Mouse (Mus musculus) CD4-positive, CD25-positive, alpha-beta regulatory T cell, adult 2 months (primary cell): ENCODE data around the gene Gm49486.
"Not testable (repeated sequence)": the region's sequence is repeated elsewhere in the genome, so short reads cannot be mapped to it uniquely, and the experiment has no call there.

Source experiments
- DNase-seq: peaks from one replicate; pipeline ENCODE4 v3.0.0-alpha.2; 2012; ENCODE audit warnings: low read depth, low spot score

The Gm49486 gene

GRCm38 (mm10) chr15:79225780-79226179, 3.4 kb upstream of the Gm49486 start:
- DNase-seq: not testable (repeated sequence)

DNA sequence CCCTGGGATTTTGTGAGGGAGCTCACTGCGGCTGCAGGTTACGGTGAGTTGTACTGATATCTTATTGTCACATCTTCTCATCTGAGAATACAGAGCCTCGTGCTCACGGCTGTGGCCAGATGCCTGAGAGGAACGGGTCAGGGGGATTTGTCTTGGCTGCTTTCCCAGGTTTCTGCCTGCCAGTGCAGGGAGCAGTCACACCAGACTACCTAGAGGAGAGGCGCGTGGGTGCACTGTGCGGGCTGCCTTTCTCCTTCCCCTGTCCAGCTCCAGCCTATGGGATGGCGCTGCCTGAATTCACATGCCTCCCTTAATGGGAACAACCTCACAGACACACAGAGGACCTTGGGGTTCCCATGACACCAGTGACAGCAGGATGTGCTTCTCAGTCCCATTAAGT, 6.1 kb downstream of the Gm49486 start:
- no peak for DNase-seq

GRCm38 (mm10) chr15:79238036-79238435, 8.8 kb downstream of the Gm49486 start:
- DNase-seq: no peak

DNA sequence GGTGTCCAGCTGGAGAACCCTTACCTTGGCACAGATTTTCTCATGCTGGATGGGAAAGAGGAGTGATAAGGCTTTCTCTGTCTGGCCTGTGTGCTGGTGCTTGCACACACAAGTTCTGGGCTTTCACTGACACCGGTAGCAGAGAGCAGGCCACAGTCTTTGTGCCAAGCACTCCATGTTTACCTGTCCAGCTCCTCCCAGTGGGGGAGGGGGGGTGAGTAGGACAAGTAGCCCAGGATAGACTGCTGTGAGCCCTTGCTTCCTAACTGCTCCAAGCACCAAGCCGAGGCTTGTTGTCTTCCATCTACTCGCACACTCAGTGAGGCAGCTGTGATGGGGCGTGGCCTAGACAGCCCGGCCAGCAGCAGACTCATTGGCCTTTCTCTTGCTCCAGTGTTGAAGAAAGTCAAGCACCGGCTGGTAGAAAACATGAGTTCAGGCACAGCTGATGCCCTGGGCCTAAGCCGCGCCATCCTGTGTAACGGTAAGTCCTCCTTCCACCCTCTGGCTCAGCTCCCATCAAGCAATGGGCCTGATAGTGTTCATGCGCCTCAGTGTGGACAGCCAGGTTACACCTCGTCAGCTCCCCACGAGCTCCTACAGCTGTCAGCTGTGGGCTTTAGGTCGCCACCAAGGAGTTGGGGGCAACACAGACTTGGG, 13.5 kb downstream of the Gm49486 start:
- no peak for DNase-seq

GRCm38 (mm10) chr15:79243234-79244042, 14.2 kb downstream of the Gm49486 start:
- DNase-seq: peak; percentile 98

GRCm38 (mm10) chr15:79244071-79244893, 15.1 kb downstream of the Gm49486 start:
- no peak for DNase-seq

DNA sequence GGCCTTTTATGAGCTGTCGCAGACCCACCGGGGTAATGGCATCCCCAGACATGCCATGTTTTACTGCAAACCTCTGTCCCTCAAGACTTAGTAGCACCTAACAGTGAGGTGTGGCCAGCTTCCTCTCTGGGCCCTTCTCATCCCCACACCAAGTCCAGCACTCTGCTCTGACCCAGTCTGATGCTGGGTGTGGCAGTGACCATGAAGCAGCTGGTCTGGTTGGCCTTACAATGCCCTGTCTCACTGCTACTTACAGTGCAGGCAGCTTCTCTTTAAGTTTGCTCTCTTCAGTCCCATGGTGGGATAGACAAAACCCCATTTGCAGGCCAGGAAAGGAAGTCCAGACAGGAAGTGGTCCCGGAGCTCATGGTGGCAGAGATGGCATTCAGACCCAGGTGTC, 16.1 kb downstream of the Gm49486 start:
- DNase-seq: no peak

GRCm38 (mm10) chr15:79250236-79250635, 21.0 kb downstream of the Gm49486 start:
- no peak for DNase-seq

DNA sequence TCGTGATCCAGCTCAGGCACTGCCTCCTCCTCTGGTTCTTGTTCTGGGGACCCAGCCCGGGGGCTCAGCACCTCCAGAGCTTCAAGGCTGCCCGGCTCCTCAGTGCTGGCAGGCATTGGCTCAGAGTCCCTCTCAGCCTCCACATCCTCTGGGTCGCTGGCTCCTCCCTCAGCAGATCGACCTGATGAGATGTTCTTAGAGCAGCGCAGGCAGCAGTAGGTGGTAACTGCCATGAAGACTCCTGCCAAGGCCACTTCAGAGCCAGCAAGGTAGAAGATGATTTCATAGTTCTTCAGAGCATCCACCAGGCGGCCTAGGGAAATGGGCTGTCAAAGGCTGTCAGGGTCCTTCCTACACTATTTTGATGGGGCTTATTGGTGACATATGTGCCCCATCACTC, 22.0 kb downstream of the Gm49486 start:
- no peak for DNase-seq

DNA sequence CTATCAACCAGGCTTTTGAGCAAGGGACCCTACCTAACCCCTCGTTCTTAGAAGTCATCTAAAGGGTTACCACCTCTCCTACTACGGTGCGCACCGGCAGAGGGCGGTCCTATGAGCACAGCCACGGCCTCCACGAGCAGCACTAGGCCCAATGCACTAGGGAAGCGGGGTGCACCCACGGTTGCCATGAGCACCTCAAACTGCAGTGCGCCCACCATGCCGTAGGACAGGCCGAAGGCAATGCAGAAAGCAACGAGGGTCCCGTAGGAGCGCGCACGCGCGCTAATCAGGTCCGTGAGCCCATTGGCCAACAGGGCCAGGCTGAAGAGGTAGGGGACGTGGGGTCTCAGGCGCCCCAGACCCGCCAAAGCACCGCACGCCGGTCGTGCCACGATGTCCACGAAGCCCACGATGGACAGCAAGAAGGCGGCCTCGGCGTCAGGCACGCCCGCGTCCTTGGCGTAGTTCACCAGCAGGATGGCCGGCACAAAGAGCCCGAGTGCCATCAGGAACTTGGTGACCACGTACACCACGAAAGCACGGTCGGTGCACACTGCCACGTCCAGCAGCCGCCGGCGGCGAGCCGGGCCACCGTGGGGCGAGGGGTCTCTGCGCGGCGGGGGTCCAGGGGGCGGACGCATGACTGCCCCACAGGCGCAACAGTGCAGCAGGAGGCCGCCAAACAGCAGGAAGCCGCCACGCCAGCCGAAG, 22.7 kb downstream of the Gm49486 start:
- DNase-seq: no peak

DNA sequence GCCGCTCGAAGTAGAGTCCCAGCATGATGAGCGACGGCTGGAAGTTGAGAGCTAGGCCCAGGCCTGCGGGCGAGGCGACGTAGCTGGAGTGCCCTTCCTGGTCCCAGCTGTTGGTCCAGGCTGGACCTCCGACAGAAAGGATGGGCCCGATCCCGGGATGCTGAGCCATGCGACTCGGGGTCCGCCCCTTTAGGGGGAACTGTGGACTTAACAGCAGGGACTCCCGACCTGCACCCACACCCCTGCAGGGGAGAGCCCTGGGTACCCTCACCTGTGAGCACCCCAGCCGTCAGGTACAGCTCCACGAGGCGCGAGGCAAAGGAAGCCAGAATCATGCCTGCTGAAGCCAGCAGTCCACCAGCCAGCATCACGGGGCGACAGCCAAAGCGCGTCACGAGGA, 23.4 kb downstream of the Gm49486 start:
- no peak for DNase-seq

GRCm38 (mm10) chr15:79254661-79255060, 25.5 kb downstream of the Gm49486 start, which contains the start of gene Slc16a8:
Gene Slc16a8 (minus strand): TSS chr15:79254761.
- DNase-seq: no peak

GRCm38 (mm10) chr15:79258521-79258920, 29.3 kb downstream of the Gm49486 start:
- DNase-seq: no peak

- peak; percentile 49 for DNase-seq
Observed at GRCm38 (mm10) chr15:79261095-79261725, 32.0 kb downstream of the Gm49486 start.

DNA sequence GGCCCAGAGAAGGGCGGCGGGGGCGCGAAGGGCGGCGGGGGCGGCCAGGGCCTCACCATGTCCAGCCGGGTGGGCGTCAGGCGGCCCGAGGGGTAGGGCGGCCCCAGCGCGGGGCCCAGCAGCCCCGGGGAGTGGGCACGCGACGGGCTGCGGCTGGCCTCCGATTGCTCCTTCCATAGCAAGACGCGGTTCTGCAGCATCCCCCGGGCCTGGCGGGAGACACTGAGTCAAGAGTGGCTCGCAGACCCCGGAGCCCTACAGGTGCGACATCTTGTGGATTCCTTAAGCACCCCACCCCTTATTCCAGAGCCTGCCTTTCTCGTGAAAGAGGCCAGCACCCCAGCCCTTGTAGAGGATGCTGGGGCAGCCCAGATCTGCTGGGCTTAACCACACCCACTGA, 32.6 kb downstream of the Gm49486 start:
- peak; percentile 18 for DNase-seq

- DNase-seq: peak; percentile 57
Observed at GRCm38 (mm10) chr15:79262375-79262774, 33.2 kb downstream of the Gm49486 start.

- no peak for DNase-seq
Observed at GRCm38 (mm10) chr15:79262786-79263309, 33.7 kb downstream of the Gm49486 start.

DNA sequence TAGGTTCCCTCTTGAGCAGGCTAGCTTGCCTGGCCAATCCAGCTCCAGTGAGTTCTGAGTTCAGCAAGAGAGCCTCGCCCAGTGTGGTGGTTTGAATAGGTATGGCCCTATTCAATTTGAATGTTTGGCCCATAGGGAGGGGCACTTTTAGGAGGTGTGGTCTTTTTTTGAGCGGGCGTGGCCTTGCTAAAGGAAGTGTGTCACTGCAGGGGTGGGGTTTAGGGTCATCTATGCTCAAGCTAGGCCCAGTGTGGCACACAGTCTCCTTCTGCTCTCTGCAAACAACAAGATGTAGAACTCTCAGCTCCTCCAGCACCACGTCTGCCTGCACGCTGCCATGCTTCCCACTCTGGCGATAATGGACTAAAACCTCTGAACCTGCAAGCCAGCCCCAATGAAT, 34.5 kb downstream of the Gm49486 start:
- DNase-seq: no peak

GRCm38 (mm10) chr15:79265384-79265783, 36.2 kb downstream of the Gm49486 start:
- DNase-seq: peak; percentile 47

GRCm38 (mm10) chr15:79268521-79268920, 39.3 kb downstream of the Gm49486 start:
- DNase-seq: no peak
